Mouse (Mus musculus) heart, postnatal 36 days (tissue): ENCODE measurements around the gene Abcg5. TPM values are rescaled to one million over a fixed set of nuclear protein-coding genes. Genes with fewer than 3 reads are reported as not detected.

Experiments
- DNase-seq, 2 experiments: peaks; one replicate each; pipeline ENCODE4 v3.0.0; 2021 to 2022
- intact Hi-C: fragments of 180-260 bp; cut with DNase I; formaldehyde crosslinking; loops from one replicate; pipeline ENCODE4 v1.15.1; 2025
- total RNA-seq, 2 experiments: library from RNA; stranded (reverse); gene quantifications; 2 replicates each; pipeline ENCODE4 v1.2.3; 2021

Gene Abcg5
- total RNA-seq, 2 experiments from 2014 or later = not detected

DNA sequence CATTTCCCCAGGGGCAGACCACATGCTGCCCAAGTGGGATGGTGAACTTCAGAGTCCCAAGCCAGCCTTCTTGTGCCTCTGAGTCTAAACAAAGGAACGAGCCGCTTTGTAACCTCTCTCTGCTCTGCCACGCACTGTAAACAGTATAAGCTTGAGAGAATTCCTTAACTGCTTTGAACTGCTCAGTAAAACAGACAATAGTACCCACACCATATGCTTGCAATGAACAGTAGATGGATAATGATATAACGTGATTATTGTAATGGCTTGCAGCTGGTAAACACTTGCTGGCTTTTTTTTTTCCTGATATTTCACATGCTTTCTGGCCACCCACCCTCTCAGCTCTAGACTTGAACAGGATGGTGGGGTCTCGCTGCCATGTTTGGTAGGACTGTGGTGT is 5.2 kb upstream of the Abcg5 start:
- intact Hi-C loops = no loop called here
- no peak for DNase-seq

DNA sequence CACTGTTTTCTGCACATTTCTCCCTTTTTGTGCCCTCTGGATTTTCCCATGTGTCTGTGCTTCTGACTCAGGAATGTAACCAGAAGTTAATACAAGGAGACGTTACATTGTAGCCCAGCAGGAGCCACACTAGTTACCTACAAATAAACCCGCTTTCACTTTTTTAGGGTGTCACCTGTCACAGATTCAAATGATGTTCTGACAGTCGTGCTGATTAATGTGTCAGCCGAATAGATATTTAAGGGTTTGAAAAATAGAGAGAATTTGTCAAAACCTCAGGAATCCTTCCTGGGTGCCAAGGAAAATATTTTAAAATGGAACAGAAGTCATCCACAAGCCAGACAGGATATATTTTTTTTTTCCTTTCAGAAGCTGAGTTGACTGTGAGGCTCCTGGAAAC is 2.5 kb upstream of the Abcg5 start:
- DNase-seq = no peak

DNA sequence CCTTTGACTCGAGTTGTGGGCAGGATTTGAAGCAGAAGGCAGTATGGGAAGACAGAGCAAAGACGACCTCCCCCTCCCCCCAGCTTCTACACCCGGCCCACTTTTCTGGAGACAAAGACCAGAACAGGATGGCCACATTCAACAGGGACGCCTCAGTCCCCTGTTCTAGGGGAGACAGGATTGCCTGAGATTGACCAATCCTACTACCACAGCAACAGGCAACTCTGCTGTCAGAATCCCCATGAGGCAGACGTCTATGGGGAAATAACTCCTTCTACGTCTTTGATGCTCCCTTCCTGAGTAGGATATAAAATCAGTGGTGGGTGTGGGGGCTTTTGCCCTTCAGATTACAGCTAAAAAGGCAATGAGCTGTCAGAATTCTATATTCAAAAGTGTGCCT is 1.5 kb upstream of the Abcg5 start:
- intact Hi-C loops = no loop called here
- no peak for DNase-seq

More for the DNA sequence above, 2.5 kb upstream of the Abcg5 start:
- intact Hi-C loops = no loop called here

DNA sequence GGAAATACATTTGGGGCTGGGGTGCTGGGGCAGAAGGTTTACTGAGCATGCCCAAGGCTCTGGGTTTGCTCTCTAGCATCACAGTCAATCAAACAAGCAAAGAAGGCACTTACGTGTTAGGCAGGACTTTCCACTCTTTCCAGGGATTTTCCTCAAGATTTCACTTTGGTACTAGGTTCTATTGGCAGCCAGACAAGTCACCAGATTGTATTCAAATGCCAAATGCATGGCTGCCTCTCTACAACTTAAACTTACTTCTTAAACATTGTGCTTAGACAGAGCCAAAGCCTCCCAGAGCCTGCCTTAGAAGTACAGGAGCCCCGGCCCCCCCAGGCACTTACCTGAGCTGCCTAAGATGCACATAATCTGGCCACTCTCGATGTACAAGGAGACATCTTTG is 1.1 kb downstream of the Abcg5 start:
- DNase-seq = no peak
- intact Hi-C loops = no loop called here

DNA sequence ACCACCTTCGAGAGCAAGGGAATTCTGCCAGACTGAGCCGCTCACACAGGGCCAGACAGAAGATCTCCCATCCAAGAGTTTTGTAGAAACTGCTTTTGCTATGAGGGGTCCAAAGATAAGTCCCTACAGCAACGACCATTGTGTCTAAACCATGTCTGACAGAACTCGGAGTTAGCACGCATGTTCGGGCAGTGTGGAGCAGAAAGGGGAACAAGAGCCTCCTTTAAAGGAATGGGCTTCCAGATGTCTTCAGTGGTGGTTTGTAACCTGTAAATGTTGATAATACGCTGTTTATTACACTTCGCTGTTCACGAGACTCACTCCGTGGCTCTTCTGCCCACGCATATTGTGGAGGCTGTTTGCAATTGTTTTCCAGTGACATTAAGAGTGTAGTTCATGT is 5.2 kb downstream of the Abcg5 start:
- intact Hi-C loops = no loop called here
- DNase-seq = no peak

DNA sequence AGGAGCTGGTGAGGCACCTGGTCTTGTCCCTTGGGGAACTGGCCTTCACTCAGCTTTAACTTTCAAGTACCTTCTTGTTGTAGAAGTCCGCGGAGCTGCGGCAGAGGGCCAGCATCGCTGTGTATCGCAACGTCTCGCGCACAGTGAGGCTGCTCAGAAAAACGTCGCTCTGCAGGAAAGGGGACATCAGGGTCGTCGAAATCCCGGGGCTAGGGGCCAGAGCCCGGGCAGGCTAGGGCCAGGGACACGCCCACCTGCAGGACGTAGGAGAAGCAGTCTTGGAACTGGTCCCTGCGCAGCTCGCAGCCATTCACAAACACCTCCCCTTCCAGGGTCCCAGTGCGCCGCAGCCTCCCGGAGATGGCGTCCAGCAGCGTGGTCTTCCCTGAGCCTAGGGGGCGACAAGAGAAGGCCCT is 6.9 kb downstream of the Abcg5 start, which contains the start of gene Abcg8:
Abcg8 (plus strand) TSS at position 352 of the 416 bp plus-strand sequence.
- intact Hi-C loops = no loop called here
- peak; percentile 14 to 18 for DNase-seq

DNA sequence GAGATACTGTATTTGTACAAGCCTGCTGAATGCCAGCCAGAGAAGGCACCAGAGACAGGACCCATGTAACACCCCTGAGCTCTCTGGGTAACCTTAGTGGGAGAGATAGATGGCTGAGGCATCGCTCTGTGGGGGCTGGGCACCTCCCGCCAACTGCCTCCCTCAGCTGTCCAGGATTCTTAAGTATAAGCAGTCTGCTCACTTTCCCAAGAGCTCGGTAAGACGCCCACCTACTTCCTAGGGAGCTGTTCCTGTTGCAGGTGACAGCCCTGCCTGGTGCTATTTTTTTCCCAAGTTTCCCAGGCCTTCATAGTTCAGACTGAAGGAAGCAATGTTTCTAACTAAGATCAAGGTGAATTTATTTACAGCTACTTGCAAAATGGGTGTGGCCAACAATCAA is 7.6 kb downstream of the Abcg5 start:
- no peak for DNase-seq
- intact Hi-C loops = no loop called here

DNA sequence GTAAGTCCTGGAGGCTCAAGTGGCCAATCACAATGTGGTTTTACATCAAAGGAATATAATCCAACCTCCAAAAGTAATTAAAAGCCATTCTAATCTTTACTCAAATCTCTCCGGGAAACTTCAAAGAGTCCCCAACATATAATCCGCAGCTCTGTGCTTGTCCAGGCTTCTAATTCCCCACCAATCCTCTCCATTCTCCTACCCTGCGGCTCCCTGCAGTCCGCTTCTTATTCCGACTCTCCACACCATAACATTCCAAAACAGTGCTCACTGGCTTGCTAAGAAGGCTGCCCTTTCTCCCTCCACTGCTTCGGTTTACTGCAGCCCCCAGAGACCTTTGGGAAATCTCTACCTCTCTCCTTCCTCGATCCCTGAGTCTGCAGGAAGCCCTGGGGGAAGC is 8.8 kb downstream of the Abcg5 start:
- DNase-seq = no peak
- intact Hi-C loops = no loop called here

DNA sequence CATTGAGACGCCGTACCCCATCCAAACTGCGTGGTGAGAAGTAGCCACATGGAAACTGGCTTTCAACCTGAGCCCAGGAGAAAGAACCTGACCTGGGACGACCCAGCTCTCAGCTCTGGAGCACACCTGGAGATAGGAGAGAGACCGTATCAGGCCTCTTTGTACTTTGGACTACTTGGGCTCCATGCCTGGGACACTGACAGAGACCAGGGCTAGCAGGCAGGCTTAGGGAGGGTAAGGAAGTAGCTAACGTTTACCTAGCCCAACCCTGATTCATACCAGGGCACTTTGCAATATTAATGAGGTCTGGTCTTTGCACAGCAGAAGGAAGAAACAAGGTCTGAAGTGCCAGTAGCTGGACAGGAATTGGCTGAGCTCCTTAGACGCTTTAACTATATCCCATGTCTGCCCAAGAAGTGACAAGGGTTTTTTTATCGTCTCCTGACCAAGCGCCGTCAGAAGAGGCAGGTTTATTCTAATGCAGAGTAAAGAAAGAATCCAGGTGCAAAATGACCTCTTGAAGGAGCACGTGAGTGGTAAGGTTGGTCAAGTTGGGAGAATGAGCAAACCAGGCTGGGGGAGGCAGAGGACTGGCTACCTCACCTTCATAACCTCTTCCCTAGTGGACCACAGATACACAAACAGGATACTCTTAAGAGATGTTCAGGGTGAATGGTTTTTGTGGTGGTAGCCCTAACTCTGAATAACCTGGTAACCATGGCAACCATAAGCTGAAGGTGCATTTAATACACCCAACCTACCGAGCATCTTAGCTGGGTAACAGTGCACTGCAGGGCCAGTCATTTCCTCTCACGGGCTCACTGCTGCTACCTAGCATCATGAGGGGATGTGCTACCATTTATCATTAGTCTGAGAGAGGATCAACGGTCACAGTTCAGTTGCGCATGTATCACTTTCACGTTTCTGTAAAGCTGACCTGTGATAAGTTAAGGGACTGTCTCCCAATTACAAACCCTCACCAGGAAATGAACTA is 10.1 kb downstream of the Abcg5 start:
- no peak for DNase-seq
- intact Hi-C loops = no loop called here

DNA sequence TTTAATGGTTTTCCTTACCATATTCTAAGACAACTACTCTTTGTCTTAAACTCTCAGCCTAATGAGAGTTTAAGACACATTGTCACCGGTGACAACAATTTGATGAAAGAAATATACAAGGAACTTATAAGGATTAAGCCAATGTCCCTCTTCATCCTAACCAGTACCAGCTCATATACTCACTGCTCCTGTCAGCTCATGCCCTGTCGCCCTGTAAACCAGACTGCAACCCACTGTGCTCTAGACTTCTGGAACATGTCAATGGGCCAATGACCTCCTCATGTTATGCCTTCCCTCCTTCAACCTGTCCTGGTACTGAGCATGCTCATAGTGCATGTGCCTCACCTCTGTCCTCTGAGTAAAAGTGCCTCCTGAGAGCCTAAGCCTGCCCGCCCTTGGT is 15.0 kb downstream of the Abcg5 start:
- no peak for DNase-seq
- intact Hi-C loops = no loop called here

DNA sequence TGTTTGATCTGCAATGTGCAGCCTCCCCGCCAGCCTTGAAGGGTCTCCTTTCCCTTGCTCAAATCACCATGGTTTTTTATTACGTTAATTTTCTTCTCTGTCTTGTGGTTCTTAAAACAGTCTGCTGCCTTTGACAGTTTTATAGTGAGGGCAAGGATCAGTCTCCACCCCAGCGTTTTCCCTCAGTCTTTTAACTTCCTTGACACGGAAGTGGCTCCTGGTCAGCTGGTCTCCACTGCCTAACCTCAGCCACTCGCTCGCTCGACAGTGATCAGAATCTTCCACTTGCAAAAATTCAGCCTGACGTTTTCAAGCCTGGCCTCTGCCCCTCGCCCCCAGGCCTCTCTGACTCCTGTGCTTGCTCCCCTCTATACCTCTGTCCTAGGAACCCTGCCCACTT is 17.1 kb downstream of the Abcg5 start:
- intact Hi-C loops = no loop called here
- no peak for DNase-seq

DNA sequence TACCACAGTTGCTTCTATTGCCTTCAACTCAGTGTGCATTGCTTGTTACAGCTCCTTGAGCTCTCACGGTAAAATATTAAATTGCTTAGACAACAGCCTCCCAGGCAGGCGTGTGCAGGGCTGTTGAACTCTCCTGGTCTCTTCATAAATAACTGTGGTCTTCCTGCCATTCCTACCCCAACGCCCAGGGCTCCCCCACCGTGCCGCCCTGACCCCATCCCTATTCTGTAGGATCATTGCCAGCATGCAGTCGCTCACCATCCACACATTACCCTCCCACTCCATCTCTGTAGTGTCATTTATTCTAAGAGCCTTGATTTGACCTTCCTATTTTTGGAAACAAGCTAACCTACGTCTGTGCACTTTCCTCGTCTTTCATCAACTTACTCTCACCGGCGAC is 17.8 kb downstream of the Abcg5 start:
- no peak for DNase-seq
- intact Hi-C loops = no loop called here

DNA sequence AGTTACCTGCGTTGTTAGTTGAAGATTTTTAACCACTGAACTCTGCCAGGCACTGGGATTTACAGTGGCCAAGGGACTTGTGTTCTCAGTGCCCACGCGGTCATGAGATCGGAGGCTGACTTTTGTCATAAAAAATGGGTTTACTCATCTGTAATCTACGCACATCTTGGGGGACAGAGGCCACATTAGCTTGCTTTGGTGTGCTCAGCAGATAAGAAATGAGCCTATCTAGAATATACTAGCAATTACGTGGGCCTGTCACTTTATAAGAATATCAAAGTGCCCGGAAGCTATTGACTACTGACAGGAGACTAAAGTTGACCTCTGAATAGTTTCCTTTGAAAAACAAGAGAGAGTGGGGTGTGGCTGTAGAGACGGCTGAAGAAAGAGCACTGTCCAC is 23.9 kb downstream of the Abcg5 start:
- intact Hi-C loops = no loop called here
- DNase-seq = no peak

DNA sequence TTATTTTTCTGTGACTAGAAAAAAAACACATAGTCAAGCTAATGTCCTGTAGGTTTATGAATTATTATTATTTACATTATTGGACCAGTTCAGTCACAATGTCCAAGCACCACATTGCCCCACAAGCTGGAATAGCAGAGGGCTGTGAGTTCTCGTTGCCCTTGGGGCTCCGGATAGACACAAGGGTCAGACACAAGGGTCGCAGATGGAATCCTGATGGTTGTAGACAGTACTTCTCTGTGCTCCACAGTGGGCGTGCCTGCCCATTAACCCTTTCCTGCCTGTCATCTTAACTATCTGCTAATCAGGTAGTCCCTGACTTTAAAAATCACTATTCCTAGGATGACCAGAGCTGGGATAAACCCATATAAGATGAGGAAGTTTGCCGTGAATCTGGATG is 24.6 kb downstream of the Abcg5 start:
- intact Hi-C loops = no loop called here
- no peak for DNase-seq

DNA sequence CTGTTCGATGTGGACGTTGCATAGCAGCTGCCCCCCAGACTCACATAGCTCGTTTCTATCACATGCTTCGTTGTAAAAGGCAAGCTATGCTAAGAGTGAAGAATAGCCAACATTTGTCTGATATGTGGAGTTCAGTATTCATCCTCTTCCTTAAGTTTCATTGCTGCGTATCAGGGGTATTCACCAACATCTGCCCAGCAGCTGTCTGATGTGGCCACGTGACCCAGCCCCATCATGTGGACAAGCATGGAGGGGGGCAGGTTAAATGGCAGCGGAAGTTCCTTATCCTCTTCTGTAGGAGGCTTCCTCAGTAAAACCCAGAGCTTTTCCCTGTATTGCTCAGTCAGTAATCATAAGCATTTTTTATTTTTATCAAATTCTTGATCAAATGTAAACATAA is 25.0 kb downstream of the Abcg5 start:
- no peak for DNase-seq
- intact Hi-C loops = no loop called here

DNA sequence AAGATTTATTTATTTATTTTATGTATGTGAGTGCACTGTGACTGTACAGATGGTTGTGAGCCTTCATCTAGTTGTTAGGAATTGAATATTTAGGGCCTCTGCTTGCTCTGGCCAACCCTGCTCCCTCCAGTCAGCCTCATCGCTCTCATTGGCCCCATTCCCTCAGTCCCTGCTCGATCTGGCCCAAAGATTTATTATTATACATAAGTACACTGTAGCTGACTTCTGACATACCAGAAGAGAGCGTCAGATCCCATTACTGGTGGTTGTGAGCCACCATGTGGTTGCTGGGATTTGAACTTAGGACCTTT is 25.4 kb downstream of the Abcg5 start:
- DNase-seq = no peak
- intact Hi-C loops = no loop called here

DNA sequence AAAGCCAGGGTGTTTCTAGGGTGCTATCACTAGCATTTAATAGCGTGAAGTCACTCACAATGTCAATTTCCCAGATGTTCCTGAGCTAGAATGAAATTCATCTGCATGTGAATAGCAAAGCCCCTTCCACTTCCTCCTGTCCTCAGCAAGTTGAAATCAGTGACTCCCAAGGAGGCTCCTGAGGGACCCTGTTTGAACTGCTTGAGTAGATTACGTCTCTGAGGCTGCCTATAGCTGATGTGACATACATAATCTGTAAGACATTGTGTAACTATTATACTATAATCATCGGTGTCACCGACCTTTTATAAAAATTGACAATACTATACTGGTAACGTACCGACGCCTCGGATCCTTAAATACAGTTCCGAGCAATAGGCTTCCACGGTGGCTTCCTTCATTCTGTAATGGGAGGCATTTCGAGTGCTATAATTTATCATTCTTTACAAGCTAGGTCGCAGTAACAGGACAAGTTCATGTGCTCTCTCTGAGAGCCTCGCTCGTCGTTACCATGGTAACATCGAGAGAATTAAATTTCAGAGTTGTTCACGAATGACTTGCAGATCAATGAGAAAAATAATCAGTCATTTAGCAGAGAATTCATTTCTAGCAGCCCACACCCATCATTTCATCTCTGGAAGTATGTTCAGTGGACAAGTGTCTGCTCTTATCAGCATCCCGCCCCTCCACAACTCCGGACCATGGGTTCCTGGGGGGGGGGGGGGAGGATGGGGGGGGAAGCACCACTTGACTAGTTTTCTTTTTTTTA is 26.0 kb downstream of the Abcg5 start:
- intact Hi-C loops = no loop called here

DNA sequence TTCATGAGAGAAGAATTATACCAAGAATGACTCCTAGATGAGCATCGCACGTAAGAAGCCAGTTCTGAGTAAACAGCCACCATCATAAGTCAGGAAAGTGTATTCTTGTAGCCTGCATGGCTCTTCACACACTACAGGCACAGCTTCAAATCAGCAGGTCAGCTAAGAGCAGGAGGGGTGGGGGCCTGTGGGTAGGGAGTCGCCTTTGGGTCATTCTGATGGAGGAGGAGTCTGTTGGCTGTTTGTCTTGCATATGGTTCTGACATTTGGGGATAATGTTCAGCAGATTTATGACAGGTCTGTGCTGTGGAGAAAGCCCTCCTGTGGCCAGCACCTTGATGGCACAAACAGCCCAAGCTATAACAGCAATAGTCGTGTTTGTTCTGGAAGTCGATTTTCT is 26.6 kb downstream of the Abcg5 start:
- intact Hi-C loops = no loop called here
- no peak for DNase-seq

More for the DNA sequence above, 26.0 kb downstream of the Abcg5 start:
- no peak for DNase-seq

DNA sequence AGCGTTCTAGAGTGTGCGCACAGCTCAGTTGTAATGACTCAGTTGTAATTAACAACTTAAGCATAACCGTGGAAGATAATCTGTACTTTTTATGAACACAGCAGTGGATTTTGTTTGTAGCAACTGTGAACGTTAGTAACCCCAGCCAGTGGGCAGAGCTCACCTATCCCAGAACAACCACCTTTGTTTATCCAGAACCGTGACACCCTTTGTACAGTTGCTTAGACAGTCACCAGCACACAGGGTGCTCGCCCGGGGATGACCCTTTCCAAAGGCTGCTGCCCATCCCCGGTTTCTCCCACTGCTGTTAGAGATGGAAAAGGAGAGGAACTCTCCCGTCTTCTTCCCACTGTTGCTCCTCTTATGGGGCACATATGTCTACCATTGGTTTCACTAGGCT is 29.3 kb downstream of the Abcg5 start:
- no peak for DNase-seq
- intact Hi-C loops = no loop called here

DNA sequence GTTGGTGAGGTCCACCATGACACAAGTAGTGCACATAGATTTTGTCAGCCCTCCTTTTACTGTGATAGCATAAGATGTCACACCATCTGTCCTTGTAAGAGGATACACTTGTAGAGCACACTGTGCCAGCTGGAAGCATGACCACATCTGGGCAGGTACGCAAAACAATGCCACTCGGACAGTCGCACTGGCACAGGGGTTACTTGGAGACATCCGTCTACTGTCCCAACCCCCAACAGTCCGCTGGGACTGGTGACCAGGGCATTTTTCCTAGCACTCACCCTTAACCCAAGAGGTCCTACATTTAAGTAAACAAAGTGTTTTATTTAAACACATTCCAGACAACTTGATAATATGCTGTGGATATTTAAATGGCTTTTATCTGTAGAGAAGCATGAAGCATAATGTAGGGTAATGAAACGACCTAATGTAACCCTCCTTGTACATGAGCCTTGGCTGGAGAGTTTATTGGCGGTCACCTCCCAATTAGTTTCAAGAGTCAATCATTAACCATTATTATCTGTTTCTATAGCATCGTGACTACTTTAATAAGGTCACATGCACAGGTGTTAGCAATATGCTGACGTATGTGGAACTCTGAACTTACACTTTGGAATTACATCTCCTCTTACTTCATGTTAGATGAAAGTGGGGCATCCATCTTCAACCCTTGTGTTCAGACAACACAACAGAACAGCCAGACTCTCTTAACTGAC is 32.4 kb downstream of the Abcg5 start:
- DNase-seq = no peak
- intact Hi-C loops = no loop called here

DNA sequence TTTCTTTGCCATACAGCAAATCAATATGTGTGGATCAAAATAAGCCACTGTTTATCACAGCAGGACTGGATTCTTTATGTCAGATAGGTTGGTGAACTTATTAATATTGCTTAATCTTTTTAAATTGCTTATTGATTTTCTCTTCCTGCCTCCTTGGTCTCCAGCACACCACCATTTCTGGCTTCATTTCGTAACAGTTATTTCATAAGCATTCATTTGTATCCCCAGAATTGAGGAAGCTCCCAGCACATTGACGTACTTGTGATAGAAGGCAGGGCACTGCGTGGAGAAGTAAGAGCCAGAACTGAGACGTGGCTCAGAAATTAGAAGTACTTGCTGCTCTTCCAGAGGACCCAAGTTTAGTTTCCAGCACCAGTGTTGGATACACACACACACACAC is 35.2 kb downstream of the Abcg5 start:
- intact Hi-C loops = no loop called here
- DNase-seq = no peak
